Mouse (Mus musculus) forebrain, embryonic 15.5 days (tissue): Measurements from ENCODE around the gene Hipk4. TPM values are rescaled to one million over a fixed set of nuclear protein-coding genes. Genes with fewer than 3 reads are reported as not detected.

Experiments used
- ATAC-seq: fragments of 200-750 bp; cut with Nextera tagmentation; replicated peaks from 2 replicates; pipeline ENCODE4 v1.8.0; 2017; ENCODE audit warnings: mild to moderate bottlenecking, moderate TSS enrichment, moderate library complexity
- H3K27ac ChIP-seq: fragments of 300-500 bp; sonication (generic); replicated peaks from 2 replicates; pipeline ENCODE4 v1.5.1; 2015; ENCODE audit warnings: mild to moderate bottlenecking, inconsistent platforms
- H3K27me3 ChIP-seq: fragments of 300-500 bp; sonication (generic); 2 replicates; pipeline ENCODE4 v1.6.1; 2015; ENCODE audit warnings: inconsistent platforms
- H3K36me3 ChIP-seq: fragments of 300-500 bp; sonication (generic); 2 replicates; pipeline ENCODE4 v1.6.1; 2015; ENCODE audit warnings: mild to moderate bottlenecking, inconsistent platforms
- H3K4me1 ChIP-seq: fragments of 300-500 bp; sonication (generic); 2 replicates; pipeline ENCODE4 v1.6.1; 2015; ENCODE audit warnings: inconsistent platforms
- H3K4me2 ChIP-seq: fragments of 300-500 bp; sonication (generic); replicated peaks from 2 replicates; pipeline ENCODE4 v1.6.1; 2015; ENCODE audit warnings: mild to moderate bottlenecking, inconsistent platforms
- H3K4me3 ChIP-seq: fragments of 300-500 bp; sonication (generic); 2 replicates; pipeline ENCODE4 v1.5.1; 2015; ENCODE audit warnings: mild to moderate bottlenecking, inconsistent platforms
- H3K9ac ChIP-seq: fragments of 300-500 bp; sonication (generic); replicated peaks from 2 replicates; pipeline ENCODE4 v1.6.1; 2015; ENCODE audit warnings: mild to moderate bottlenecking, inconsistent platforms
- H3K9me3 ChIP-seq: fragments of 300-500 bp; sonication (generic); 2 replicates; pipeline ENCODE4 v1.6.1; 2016; ENCODE audit warnings: inconsistent platforms
- WGBS: fragments of 180-500 bp; shearing (Covaris S2); methylation state at CpG from one replicate; pipeline ENCODE4 v1.1.7; 2015; ENCODE audit warnings: mixed read lengths; 5-methylcytosine and 5-hydroxymethylcytosine counted together
- polyA plus RNA-seq: library from polyadenylated mRNA; unstranded; fragments of >200 nt; fragmentation: Nextera tagmentation; extraction: Ambion mirVana; gene quantifications from 2 replicates; pipeline ENCODE4 v1.2.1, GENCODE M21; 2015

Gene Hipk4
- polyA plus RNA-seq: 0.42 and 0.43 TPM in 2 replicates

DNA sequence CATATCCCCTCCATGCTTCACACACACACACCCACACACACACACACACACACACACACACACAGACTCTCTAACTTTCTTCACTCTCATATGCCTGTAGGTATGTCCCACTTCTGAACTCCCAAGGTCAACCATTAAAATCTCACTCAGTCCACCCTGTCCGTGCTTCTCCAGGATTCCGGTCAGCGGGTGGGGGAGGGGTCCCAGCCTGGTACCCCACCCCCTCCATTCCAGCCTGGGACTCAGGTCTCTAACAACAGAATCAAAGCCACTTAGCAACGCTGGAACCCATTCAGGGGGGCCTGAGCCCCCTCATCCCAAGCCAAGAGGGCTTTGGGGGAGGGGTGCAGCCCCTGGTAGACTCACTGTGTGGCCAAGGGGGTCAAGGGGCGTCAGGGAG is at the start of gene Hipk4:
TSS of gene Hipk4 (plus strand) at position 301 of the 400 bp plus-strand sequence.
- Histone ChIP-seq H3K9ac (no peak within 1 kb of the TSS), H3K4me3 (no peak within 1 kb of the TSS), H3K27ac (no peak within 1 kb of the TSS), H3K36me3 (no peaks in the 10 kb centered on the region), H3K4me2 (no peak within 1 kb of the TSS), H3K9me3 (no peaks in the 10 kb centered on the region), H3K27me3 (no peaks in the 10 kb centered on the region), H3K4me1 (no peaks in the 10 kb centered on the region)
- 61% methylated on average over 5 of the region's 5 CpGs for WGBS
- ATAC-seq: no peak

GRCm38 (mm10) chr7:27473835-27474489 is 49.1 kb upstream of the Hipk4 start:
- under 1% methylated on average over 34 of the region's 34 CpGs for WGBS
- H3K4me2 ChIP-seq: peak overlapping the region; percentile 86
- H3K27me3 ChIP-seq: no peaks in the 10 kb centered on the region
- no peak for ATAC-seq
- peak overlapping the region; percentile 49 for H3K9ac ChIP-seq
- H3K9me3 ChIP-seq: no peaks in the 10 kb centered on the region
- peaks cover 19% of the 10 kb centered on the region for H3K4me1 ChIP-seq
- peak overlapping the region; percentile 77 for H3K4me3 ChIP-seq
- H3K27ac ChIP-seq: peak overlapping the region; percentile 93
- H3K36me3 ChIP-seq: peaks cover 7% of the 10 kb centered on the region; the same call in 1 of the 2 replicates

DNA sequence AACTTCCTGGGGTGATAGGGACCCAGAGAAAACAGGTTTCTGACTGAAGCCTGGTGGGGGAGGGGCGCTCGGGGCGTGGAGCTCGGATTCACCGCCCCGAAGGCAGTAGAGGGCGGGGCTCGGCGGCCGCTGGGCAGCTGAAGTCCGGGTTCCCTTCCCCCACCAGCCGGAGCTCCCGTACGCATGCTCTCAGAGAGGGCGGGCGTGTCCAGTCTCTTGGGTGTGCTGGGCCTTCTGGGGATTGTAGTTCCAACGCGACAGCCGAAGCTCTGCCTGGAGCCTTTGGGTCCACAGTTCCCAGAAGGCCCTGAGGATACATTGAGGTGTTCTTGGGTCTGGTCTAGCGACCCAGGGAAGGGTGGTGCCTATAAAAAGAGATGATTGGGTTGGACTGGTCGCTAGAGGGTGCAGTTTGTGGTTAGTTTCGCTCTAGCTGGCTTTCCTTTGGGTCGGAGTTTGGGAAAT is 48.5 kb upstream of the Hipk4 start:
- Histone ChIP-seq H3K4me1 (peaks cover 19% of the 10 kb centered on the region), H3K27me3 (no peaks in the 10 kb centered on the region), H3K27ac (peak overlapping the region; percentile 93), H3K9me3 (no peaks in the 10 kb centered on the region), H3K36me3 (peaks cover 7% of the 10 kb centered on the region; the same call in 1 of the 2 replicates), H3K4me3 (peak overlapping the region; percentile 77), H3K9ac (peak overlapping the region; percentile 49), H3K4me2 (peak overlapping the region; percentile 86)
- peak; percentile 93 for ATAC-seq
- WGBS: under 1% methylated on average over 23 of the region's 23 CpGs

- Histone ChIP-seq H3K9me3 (no peaks in the 10 kb centered on the region), H3K36me3 (peaks cover 7% of the 10 kb centered on the region; the same call in 1 of the 2 replicates), H3K4me1 (peaks cover 19% of the 10 kb centered on the region), H3K4me3 (no peak overlapping the region), H3K27me3 (no peaks in the 10 kb centered on the region), H3K27ac (no peak overlapping the region), H3K9ac (no peak overlapping the region), H3K4me2 (no peak overlapping the region)
- ATAC-seq: no peak
- 97% methylated on average over 2 of the region's 2 CpGs for WGBS
These were observed 47.5 kb upstream of the Hipk4 start for GRCm38 (mm10) chr7:27475596-27475995.

DNA sequence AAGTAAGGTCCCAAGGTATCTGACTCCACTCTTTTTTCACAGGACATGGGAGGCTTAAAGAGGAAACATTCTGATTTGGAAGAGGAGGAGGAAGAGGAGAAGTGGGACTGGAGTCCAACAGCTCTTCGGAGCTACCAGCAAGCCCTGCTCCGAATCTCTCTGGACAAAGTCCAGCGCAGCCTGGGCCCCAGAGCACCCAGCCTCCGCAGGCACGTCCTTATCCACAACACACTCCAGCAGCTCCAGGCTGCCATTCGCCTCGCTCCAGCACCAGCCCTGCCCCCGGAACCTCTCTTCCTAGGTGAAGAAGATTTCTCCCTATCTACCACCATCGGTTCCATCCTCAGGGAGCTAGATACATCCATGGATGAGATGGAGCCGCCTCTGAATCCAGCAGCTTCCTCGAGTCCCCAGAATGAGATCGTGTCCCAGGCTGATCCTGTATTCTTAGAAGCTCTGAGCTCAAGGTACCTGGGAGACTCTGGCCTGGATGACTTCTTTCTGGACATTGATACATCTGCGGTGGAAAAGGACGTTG is 46.9 kb upstream of the Hipk4 start:
- Histone ChIP-seq H3K27ac (no peak overlapping the region), H3K4me3 (no peak overlapping the region), H3K9me3 (no peaks in the 10 kb centered on the region), H3K9ac (no peak overlapping the region), H3K4me2 (no peak overlapping the region), H3K27me3 (no peaks in the 10 kb centered on the region), H3K4me1 (peaks cover 19% of the 10 kb centered on the region), H3K36me3 (peaks cover 7% of the 10 kb centered on the region; the same call in 1 of the 2 replicates)
- no peak for ATAC-seq
- 96% methylated on average over 14 of the region's 14 CpGs for WGBS

DNA sequence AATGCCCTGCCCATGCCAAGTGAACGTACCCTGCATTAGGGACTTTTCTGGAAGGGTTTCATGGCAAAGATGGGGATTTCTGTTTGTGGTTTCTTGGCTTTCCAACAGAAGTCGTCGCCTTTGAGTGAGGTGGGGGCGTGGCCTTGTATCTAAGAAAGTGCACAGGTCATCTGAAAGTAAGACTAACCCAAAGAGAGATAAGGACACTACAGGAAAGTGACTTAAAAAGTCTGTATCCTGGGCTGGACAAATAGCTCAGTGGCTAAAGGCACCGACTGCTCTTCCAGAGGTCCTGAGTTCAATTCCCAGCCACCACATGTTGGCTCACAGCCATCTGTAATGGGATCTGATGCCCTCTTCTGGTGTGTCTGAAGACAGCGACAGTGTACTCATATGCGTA is 44.5 kb upstream of the Hipk4 start:
- Histone ChIP-seq H3K27me3 (no peaks in the 10 kb centered on the region), H3K9ac (no peak overlapping the region), H3K27ac (no peak overlapping the region), H3K4me3 (no peak overlapping the region), H3K9me3 (no peaks in the 10 kb centered on the region), H3K4me2 (no peak overlapping the region), H3K4me1 (peaks cover 14% of the 10 kb centered on the region), H3K36me3 (peaks cover 7% of the 10 kb centered on the region; the same call in 1 of the 2 replicates)
- no peak for ATAC-seq
- 84% methylated on average over 7 of the region's 7 CpGs for WGBS

GRCm38 (mm10) chr7:27479750-27480149 is 43.3 kb upstream of the Hipk4 start:
- Histone ChIP-seq H3K27ac (no peak overlapping the region), H3K27me3 (no peaks in the 10 kb centered on the region), H3K4me2 (no peak overlapping the region), H3K9me3 (no peaks in the 10 kb centered on the region), H3K9ac (no peak overlapping the region), H3K36me3 (peaks cover 7% of the 10 kb centered on the region; the same call in 1 of the 2 replicates), H3K4me1 (peaks cover 7% of the 10 kb centered on the region), H3K4me3 (no peak overlapping the region)
- ATAC-seq: no peak
- WGBS: 76% methylated on average over 1 of the region's 1 CpGs

DNA sequence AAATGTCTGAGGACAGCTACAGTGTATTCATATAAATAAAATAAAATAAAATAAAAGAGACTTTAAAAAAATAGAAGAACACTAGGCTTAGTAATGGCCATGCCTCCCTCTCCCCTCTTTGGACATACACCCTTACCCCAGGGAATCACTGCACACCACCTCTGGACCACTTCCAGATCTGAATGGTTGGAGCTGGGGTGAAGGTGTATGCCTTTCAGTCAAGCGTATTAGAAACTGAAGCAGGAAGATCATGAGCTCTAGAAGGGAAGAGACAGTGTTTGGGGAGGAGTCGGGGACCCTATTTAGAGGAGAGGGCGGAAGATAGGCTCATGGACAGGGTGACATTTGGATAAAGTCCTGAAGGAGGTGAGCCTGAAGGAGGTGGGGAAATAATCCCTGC is 42.6 kb upstream of the Hipk4 start:
- Histone ChIP-seq H3K4me2 (no peak overlapping the region), H3K4me3 (no peak overlapping the region), H3K27me3 (no peaks in the 10 kb centered on the region), H3K4me1 (peaks cover 7% of the 10 kb centered on the region), H3K27ac (no peak overlapping the region; the same call in 1 of the 2 replicates), H3K36me3 (peaks cover 7% of the 10 kb centered on the region; the same call in 1 of the 2 replicates), H3K9ac (no peak overlapping the region), H3K9me3 (no peaks in the 10 kb centered on the region)
- WGBS: 66% methylated on average over 3 of the region's 3 CpGs
- ATAC-seq: no peak

- Histone ChIP-seq H3K9ac (peak overlapping the region; percentile 52), H3K36me3 (peaks cover 7% of the 10 kb centered on the region; the same call in 1 of the 2 replicates), H3K9me3 (no peaks in the 10 kb centered on the region), H3K4me2 (peak overlapping the region; percentile 70), H3K27ac (peak overlapping the region; percentile 44), H3K27me3 (no peaks in the 10 kb centered on the region), H3K4me1 (peaks cover 7% of the 10 kb centered on the region), H3K4me3 (peak overlapping the region; percentile 40)
- no peak for ATAC-seq
- WGBS: 12% methylated on average over 11 of the region's 11 CpGs
These were observed 42.0 kb upstream of the Hipk4 start for GRCm38 (mm10) chr7:27480927-27481626.

GRCm38 (mm10) chr7:27481627-27481969 is 41.5 kb upstream of the Hipk4 start:
- H3K36me3 ChIP-seq: peaks cover 4% of the 10 kb centered on the region; the same call in 1 of the 2 replicates
- H3K4me3 ChIP-seq: peak overlapping the region; percentile 40
- H3K27me3 ChIP-seq: no peaks in the 10 kb centered on the region
- peak overlapping the region; percentile 52 for H3K9ac ChIP-seq
- H3K4me2 ChIP-seq: peak overlapping the region; percentile 70
- H3K4me1 ChIP-seq: peaks cover 11% of the 10 kb centered on the region
- WGBS: 0% methylated on average over 10 of the region's 12 CpGs
- H3K9me3 ChIP-seq: no peaks in the 10 kb centered on the region
- ATAC-seq: peak; percentile 77
- H3K27ac ChIP-seq: peak overlapping the region; percentile 44

DNA sequence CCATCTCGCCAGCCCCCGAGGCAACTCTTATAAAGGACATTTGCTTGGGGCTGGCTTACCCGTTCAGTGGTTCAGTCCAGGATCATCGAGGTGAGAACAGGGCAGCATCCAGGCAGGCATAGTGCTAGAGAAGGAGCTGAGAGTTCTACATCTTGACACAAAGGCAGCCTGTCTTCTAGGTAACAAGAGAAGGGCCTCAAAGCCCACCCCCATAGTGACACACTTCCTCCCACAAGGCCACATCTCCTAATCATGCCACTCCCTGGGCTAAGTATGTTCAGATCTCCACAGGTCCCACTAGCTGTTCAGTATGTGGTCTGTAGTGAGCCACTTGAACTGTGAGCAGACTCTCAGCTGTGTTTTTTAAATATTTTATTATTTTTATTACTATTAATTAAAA is 39.2 kb upstream of the Hipk4 start:
- no peak overlapping the region for H3K4me3 ChIP-seq
- WGBS: 83% methylated on average over 4 of the region's 4 CpGs
- H3K4me1 ChIP-seq: peaks cover 19% of the 10 kb centered on the region
- no peak overlapping the region for H3K9ac ChIP-seq
- no peaks in the 10 kb centered on the region for H3K27me3 ChIP-seq
- no peak overlapping the region for H3K27ac ChIP-seq
- no peak overlapping the region for H3K4me2 ChIP-seq
- ATAC-seq: no peak
- no peaks in the 10 kb centered on the region for H3K9me3 ChIP-seq
- no peaks in the 10 kb centered on the region for H3K36me3 ChIP-seq
